Mouse (Mus musculus): ENCODE results near the gene Cct5. TPM values are rescaled to one million over a fixed set of nuclear protein-coding genes. Genes with fewer than 3 reads are reported as not detected.

Cct5 gene
- total RNA-seq, 2 experiments from 2014 or later: 193 to 201 TPM

- DNase-seq (ENCODE audit: low spot score in 2 of 2): no peak
Observed at GRCm38 (mm10) chr15:31565786-31566185, 35.8 kb downstream of the Cct5 start.

DNA sequence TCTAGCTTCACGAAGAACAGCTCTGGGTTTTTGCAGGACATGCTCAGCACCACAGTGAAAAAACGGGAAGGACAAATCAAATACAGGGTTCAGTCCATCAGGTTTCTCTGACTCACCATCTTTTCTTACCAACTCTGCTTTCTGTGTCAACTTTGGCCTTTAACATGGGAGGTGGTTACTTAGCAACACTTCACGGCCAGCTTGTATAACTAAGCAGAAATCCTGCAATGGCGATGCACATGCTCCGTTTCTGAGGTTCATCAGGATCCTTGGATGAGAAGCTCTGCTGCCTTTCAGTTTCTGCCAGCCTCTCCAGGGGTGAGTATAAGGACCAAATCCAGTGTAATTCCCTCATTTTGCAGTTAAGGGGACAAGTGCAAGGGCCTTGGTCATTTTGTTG, 36.4 kb downstream of the Cct5 start, which contains the start of gene Cmbl:
Gene Cmbl (plus strand): TSS at position 206 of the 400 bp plus-strand sequence.
- no peak for DNase-seq (ENCODE audit: low spot score in 2 of 2)

DNA sequence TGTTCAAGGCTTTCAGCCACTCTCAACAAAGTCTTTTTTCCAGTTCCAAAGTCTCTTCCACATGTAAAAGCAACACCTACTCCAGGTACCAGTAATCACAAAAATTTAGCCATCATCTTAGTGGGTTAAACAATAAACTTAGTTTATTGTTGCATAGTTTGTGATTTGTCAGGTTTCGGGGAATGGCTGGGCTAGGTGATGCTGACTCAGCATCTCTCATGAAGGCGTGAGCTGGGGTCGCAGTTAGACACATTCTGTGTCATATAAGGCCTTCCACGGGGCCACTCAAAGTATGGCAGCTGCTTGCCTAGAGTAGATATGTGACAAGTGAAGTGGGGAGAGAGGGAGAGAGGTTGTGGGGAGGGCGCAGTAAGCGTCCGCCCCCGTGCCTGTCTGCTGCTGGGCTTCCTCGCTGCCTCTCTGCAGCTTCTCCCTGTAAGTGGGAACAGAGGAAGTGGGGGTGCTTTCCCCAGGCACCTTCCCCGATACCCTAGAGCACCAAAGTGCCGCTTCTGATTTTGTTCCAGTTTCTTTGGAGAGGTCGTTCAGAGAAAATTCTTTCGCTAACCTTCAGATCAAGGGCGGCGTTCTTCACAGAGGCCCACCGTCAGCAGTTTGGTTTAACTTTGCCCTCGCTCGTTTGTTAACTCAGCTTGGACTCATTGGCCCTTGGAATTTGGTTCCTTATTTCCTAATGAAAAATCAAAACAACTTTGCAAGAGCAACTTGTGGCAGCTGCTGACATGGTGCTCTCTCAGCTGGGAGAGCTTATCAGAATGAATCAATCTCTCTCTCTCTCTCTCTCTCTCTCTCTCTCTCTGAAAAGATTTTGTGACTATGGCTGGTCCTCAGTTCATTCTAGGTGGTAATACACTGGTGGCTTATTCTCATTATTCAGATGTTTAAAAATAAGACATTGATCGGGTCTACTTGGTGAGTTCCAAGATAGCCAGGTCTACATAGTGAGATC, 37.7 kb downstream of the Cct5 start:
- no peak for DNase-seq (ENCODE audit: low spot score in 2 of 2)

- DNase-seq (ENCODE audit: low spot score in 2 of 2): no peak
Observed at GRCm38 (mm10) chr15:31562847-31563246, 38.8 kb downstream of the Cct5 start.

- no peak for DNase-seq (ENCODE audit: low spot score in 2 of 2)
Observed at GRCm38 (mm10) chr15:31561976-31562375, 39.6 kb downstream of the Cct5 start.

GRCm38 (mm10) chr15:31561390-31561789, 40.2 kb downstream of the Cct5 start:
- no peak for DNase-seq (ENCODE audit: low spot score in 2 of 2)

DNA sequence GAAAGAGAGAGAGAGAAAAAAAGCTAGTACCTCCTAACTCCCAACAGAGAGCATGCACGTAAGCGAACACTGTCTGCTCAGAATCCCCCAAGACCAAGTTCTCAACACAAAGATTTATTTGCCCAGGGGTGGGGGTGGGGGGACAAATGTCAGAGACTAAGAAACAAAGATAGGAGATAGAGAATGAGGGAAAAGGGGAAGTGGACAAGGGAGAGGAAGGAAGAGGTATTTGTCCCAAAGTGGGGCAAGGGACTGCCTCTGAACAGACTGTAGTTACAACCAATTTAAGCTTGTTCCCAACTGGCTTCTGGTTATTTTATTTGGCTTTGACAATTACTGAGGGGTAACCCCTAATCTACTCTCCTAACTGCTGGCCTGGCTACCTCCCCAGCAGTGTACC, 46.7 kb downstream of the Cct5 start:
- DNase-seq (ENCODE audit: low spot score in 2 of 2): no peak

GRCm38 (mm10) chr15:31550381-31550780, 51.2 kb downstream of the Cct5 start:
- no peak for DNase-seq (ENCODE audit: low spot score in 2 of 2)

- DNase-seq (ENCODE audit: low spot score in 2 of 2): no peak
Observed at GRCm38 (mm10) chr15:31547421-31547820, 54.2 kb downstream of the Cct5 start.

- no peak for DNase-seq (ENCODE audit: low spot score in 2 of 2)
Observed at GRCm38 (mm10) chr15:31546291-31546690, 55.3 kb downstream of the Cct5 start.

GRCm38 (mm10) chr15:31545058-31545457, 56.5 kb downstream of the Cct5 start:
- DNase-seq (ENCODE audit: low spot score in 2 of 2): no peak

- DNase-seq (ENCODE audit: low spot score in 2 of 2): no peak
Observed at GRCm38 (mm10) chr15:31543246-31543645, 58.4 kb downstream of the Cct5 start.

GRCm38 (mm10) chr15:31542013-31542958, 59.3 kb downstream of the Cct5 start:
- no peak for DNase-seq (ENCODE audit: low spot score in 2 of 2)

Other genes starting within 250 kb of the Cct5 start
- gene Ankrd33b, start 234.1 kb downstream of the Cct5 start, total RNA-seq (2021): 10 to 100 TPM; 81.7 to 87.2 TPM
- 1 to 10 TPM in 1 of 2 experiments, under 1 TPM in 1; 0.40 to 1.2 TPM for gene Ropn1l, start 148.1 kb downstream of the Cct5 start, total RNA-seq (2021)
- gene March6, start 70.8 kb downstream of the Cct5 start, total RNA-seq (2021): 100 to 1,000 TPM; 197 to 204 TPM
- 10 to 100 TPM; 17.0 to 20.2 TPM for gene Cmbl, start 36.4 kb downstream of the Cct5 start, total RNA-seq (2021)
- 10 to 100 TPM; 11.2 to 11.3 TPM for gene Fam173b, start within 50 bp of the Cct5 start, total RNA-seq (2021)

Data from left cerebral cortex, adult 18-20 months (tissue).